Mouse (Mus musculus) intestine, embryonic 16.5 days (tissue): Measurements from ENCODE around the gene Ank2. TPM values are rescaled to one million over a fixed set of nuclear protein-coding genes. Genes with fewer than 3 reads are reported as not detected.

Experiments
- ATAC-seq: fragments of 200-750 bp; cut with Nextera tagmentation; 2 replicates; pipeline ENCODE4 v1.8.0; 2017; ENCODE audit warnings: moderate TSS enrichment, moderate library complexity
- H3K27ac ChIP-seq: fragments of 300-500 bp; sonication (generic); 2 replicates; pipeline ENCODE4 v1.5.1; 2014; ENCODE audit warnings: mild to moderate bottlenecking, low read length
- H3K27me3 ChIP-seq: fragments of 300-500 bp; sonication (generic); replicated peaks from 2 replicates; pipeline ENCODE4 v1.6.1; 2014; ENCODE audit warnings: low read length, control low read depth, mixed read lengths; ENCODE audit not compliant: control insufficient read depth, insufficient read depth
- H3K36me3 ChIP-seq: fragments of 300-500 bp; sonication (generic); 2 replicates; pipeline ENCODE4 v1.6.1; 2014; ENCODE audit warnings: low read length, control low read depth; ENCODE audit not compliant: control insufficient read depth, insufficient read depth
- H3K4me1 ChIP-seq: fragments of 300-500 bp; sonication (generic); 2 replicates; pipeline ENCODE4 v1.6.1; 2014; ENCODE audit warnings: low read length, control low read depth, mixed read lengths; ENCODE audit not compliant: control insufficient read depth, insufficient read depth
- H3K4me2 ChIP-seq: fragments of 300-500 bp; sonication (generic); 2 replicates; pipeline ENCODE4 v1.6.1; 2014; ENCODE audit warnings: low read depth, low read length, control low read depth
- H3K4me3 ChIP-seq: fragments of 300-500 bp; sonication (generic); 2 replicates; pipeline ENCODE4 v1.5.1; 2014; ENCODE audit warnings: mild to moderate bottlenecking, low read length
- H3K9ac ChIP-seq: fragments of 300-500 bp; sonication (generic); 2 replicates; pipeline ENCODE4 v1.6.1; 2014; ENCODE audit warnings: low read depth, low read length
- H3K9me3 ChIP-seq: fragments of 300-500 bp; sonication (generic); 2 replicates; pipeline ENCODE4 v1.6.1; 2016; ENCODE audit warnings: low read length, control low read depth; ENCODE audit not compliant: control insufficient read depth
- WGBS: fragments of 180-500 bp; shearing (Covaris S2); extraction: QIAGEN DNeasy Blood & Tissue Kit; methylation state at CpG from one replicate; pipeline ENCODE4 v1.1.7; 2014; 5-methylcytosine and 5-hydroxymethylcytosine counted together
- polyA plus RNA-seq: library from polyadenylated mRNA; unstranded; fragments of >200 nt; fragmentation: Nextera tagmentation; extraction: Ambion mirVana; gene quantifications from 2 replicates; pipeline ENCODE4 v1.2.1, GENCODE M21; 2015

Ank2 gene
- polyA plus RNA-seq, 1 experiment from 2014 or later, result 15.8 TPM

DNA sequence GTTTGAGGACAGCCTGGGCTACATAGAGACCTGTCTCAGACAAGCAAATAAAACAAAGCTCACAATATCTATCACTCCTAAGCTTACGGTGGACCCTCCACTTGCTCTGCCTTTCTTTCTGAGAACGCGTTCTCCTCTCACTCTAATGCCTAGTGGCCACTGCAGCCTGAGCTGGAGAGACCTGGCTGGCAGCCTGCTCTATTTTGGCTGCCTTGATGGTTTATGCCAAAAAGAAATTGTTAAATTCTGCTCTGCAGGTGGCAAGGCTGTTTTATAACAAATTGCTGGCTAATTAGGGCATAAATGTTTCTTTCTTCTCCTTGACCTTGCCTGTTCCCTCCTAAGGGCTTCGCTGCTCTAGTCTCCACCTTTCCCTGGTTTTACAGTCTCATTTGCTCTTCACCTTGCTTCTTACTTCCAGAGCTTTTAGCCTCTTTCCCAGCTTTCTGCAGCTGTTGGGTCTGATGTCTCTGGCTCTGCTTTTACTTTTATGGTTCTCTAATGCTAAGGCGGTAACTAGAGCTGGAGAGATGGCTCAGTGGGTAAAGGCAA, 293.2 kb downstream of the Ank2 start:
- H3K4me3 ChIP-seq, result no peak overlapping the region
- no peak overlapping the region for H3K4me2 ChIP-seq
- WGBS, result 91% methylated on average over 5 of the region's 5 CpGs

DNA sequence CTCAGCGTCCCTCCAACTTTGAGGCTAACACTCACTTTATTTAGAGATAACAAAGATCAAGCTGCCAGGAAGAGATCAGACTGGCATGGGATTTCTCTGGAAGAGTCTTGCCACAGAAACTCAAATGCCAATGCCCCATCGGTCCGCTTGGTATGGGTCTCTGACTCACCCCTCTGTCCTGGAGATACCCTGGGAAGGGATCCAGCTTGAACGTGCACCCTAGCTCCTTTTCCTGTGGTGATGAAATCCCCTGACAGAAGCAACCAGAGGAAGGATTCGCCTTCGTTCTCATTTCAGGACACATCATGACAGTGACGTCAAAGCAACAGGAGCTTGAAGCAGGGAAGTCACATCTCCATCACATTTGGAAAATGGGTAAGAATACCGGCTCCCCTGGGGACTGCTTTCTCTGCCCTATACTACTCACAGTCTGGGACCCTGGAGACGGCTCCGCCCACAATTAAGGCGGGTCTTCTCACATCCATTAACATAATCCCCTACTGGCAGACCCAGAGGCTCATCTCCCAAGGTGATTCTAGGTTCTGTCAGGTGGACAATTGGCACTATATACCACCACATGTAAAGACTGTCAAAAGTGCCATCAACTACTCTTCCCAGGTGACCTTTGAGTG, 296.6 kb downstream of the Ank2 start:
- no peak overlapping the region for H3K27ac ChIP-seq
- ATAC-seq, result no peak
- no peak overlapping the region for H3K4me2 ChIP-seq
- no peaks in the 10 kb centered on the region for H3K27me3 ChIP-seq
- no peak overlapping the region for H3K4me3 ChIP-seq
- 47% methylated on average over 11 of the region's 11 CpGs for WGBS
- no peaks in the 10 kb centered on the region for H3K4me1 ChIP-seq
- no peaks in the 10 kb centered on the region for H3K9me3 ChIP-seq
- H3K9ac ChIP-seq, result no peak overlapping the region
- H3K36me3 ChIP-seq, result no peaks in the 10 kb centered on the region

More for the DNA sequence above, 293.2 kb downstream of the Ank2 start:
- Histone ChIP-seq H3K9me3 (no peaks in the 10 kb centered on the region), H3K9ac (no peak overlapping the region), H3K27ac (no peak overlapping the region), H3K27me3 (no peaks in the 10 kb centered on the region), H3K4me1 (no peaks in the 10 kb centered on the region), H3K36me3 (no peaks in the 10 kb centered on the region)
- ATAC-seq, result no peak

DNA sequence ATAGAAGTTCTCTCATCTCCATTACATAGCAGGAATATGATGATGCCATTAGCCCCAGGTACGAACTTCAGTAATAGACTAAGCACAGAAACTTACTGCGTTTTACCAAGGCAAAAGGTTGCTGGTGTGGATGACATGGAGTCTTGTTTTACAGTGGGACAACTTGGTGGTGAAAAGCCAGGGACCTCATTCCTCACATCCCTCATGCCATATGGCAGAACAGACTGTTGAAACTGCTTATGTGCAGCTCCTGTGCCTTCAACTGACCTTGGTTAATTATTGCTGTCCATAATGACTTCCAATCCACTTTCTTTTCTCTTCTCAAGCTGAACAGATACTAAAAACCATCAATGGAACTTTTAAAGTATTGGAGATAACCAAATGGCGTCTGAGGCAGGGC, 298.4 kb downstream of the Ank2 start:
- Histone ChIP-seq H3K27ac (no peak overlapping the region), H3K27me3 (no peaks in the 10 kb centered on the region), H3K4me2 (no peak overlapping the region), H3K36me3 (no peaks in the 10 kb centered on the region), H3K4me3 (no peak overlapping the region), H3K9me3 (no peaks in the 10 kb centered on the region), H3K9ac (no peak overlapping the region), H3K4me1 (no peaks in the 10 kb centered on the region)
- 83% methylated on average over 3 of the region's 3 CpGs for WGBS
- ATAC-seq, result no peak

DNA sequence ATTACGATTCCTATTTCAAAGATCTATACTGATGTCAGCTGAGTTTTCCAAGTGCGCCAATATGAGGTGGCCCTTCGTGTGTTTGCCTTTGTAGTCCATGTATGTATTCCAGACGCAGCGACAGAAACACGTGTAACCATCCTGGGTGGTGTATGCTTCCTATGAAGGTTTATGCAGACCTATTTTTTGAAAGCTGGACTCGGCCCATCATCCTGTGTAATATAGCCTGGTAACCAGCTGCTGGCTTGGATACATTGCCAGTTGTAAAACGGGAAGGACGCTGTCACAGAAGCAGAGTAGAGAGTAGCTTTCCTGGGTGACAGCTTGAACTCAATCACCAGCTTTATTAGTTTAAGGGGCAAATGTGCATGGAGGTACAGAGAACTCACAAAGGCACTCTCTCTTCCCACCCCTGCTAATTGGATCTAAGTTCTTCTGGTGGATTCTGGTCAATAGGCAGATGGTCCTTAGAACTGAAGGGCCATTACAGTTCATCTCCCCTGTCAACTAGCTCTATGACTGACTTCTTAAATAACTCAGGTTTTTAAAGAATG, 300.0 kb downstream of the Ank2 start:
- Histone ChIP-seq H3K9ac (no peak overlapping the region), H3K36me3 (no peaks in the 10 kb centered on the region), H3K27ac (no peak overlapping the region), H3K4me1 (no peaks in the 10 kb centered on the region), H3K9me3 (no peaks in the 10 kb centered on the region), H3K27me3 (no peaks in the 10 kb centered on the region), H3K4me2 (no peak overlapping the region), H3K4me3 (no peak overlapping the region)
- 86% methylated on average over 9 of the region's 9 CpGs for WGBS
- ATAC-seq, result no peak

DNA sequence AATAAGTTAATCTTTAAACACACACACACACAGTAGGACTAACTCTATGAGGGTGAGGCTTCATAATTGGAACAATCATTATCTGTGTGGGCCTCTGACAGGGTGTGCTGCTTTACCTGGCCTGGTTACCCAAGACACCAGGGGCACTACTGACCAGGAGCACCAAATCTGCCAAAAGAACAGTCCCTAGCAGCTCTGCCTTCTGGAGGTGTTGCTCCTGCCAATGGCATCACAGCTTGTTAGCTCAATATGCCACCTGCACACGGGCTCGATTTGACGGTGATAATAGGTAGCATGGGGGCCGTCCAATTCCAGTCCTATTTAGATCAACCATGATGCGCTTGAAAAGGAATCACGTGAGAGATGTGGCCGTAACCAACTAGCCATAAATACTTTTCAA, 300.5 kb downstream of the Ank2 start:
- H3K9me3 ChIP-seq, result no peaks in the 10 kb centered on the region
- no peak overlapping the region for H3K27ac ChIP-seq
- no peak for ATAC-seq
- WGBS, result 94% methylated on average over 7 of the region's 7 CpGs
- no peak overlapping the region for H3K4me3 ChIP-seq
- H3K4me1 ChIP-seq, result no peaks in the 10 kb centered on the region
- no peak overlapping the region for H3K9ac ChIP-seq
- H3K27me3 ChIP-seq, result no peaks in the 10 kb centered on the region
- no peaks in the 10 kb centered on the region for H3K36me3 ChIP-seq
- H3K4me2 ChIP-seq, result no peak overlapping the region

DNA sequence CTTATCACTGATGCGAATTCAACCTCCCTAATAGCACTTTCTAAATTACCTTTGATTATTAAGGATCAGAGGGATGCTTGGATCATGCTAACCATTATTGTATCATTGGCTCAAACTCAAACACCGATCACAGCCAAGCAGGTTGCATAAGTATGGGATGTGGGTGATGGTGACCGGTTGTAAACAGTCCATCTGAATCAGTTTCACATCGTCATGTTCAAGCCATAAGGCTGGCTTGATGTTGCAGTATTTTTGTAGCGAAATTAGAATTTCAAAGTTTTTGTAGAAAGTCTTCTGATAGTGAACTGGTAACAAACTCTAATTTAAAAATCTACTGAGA, 310.4 kb downstream of the Ank2 start:
- ATAC-seq, result no peak
- Histone ChIP-seq H3K9ac (no peak overlapping the region), H3K4me1 (no peaks in the 10 kb centered on the region), H3K9me3 (no peaks in the 10 kb centered on the region), H3K27me3 (no peaks in the 10 kb centered on the region), H3K36me3 (no peaks in the 10 kb centered on the region), H3K4me2 (no peak overlapping the region), H3K4me3 (no peak overlapping the region), H3K27ac (no peak overlapping the region)
- WGBS, result 89% methylated on average over 5 of the region's 5 CpGs

DNA sequence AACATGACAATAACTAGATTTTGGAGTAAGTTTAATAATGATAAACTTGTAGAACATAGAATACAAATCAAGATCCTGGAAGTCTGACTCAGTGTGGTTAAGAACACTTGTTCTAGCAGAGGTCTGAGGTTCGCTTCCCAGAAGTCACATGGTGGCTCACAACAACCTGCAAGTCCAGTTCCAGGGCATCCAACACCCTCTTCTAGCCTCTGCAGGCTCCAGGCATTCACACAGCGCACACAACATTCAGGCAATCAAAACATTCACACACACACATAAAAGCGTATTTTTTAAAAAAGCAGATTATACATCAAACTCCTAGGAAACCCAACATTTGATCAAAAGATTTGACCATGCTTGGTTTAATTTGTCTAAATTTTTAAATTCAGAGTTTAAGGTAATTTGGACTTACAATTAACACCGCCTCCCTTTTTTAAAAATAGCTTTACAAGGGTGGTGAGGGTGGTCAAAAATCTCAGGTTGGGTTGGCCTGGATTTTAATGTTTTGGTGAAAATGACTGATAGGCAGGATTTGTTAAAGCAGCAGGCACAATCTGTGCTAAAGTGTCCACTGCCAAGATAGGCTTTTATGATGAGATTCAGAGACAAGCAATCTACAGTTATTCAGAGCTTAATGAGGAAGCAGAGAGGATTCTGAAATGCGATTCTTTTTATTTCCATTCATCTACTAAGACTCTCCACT, 310.9 kb downstream of the Ank2 start:
- Histone ChIP-seq H3K36me3 (no peaks in the 10 kb centered on the region), H3K27ac (no peak overlapping the region), H3K9me3 (no peaks in the 10 kb centered on the region), H3K4me3 (no peak overlapping the region), H3K4me2 (no peak overlapping the region), H3K9ac (no peak overlapping the region), H3K27me3 (no peaks in the 10 kb centered on the region), H3K4me1 (no peaks in the 10 kb centered on the region)
- WGBS, result 88% methylated on average over 5 of the region's 5 CpGs
- no peak for ATAC-seq

DNA sequence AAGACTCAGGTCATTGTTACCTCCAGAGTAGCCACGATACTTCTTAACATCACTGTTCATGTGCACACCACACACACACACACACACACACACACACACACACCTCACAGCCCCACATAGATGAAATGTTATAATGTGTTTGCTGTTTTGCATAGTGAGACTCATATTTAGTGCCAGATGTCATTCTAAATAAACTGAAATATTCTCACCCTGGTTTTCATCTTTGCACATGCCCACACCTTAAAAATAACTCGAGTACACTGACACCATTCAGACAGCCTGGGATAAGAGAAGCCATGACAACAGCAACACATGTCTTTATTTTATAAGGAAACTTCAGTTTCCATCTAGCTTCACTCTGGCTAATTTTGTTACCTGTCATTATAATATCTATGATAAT, 312.1 kb downstream of the Ank2 start:
- Histone ChIP-seq H3K36me3 (no peaks in the 10 kb centered on the region), H3K9ac (no peak overlapping the region), H3K4me1 (no peaks in the 10 kb centered on the region), H3K4me2 (no peak overlapping the region), H3K4me3 (no peak overlapping the region), H3K27ac (no peak overlapping the region), H3K27me3 (no peaks in the 10 kb centered on the region), H3K9me3 (no peaks in the 10 kb centered on the region)
- WGBS, result 82% methylated on average over 2 of the region's 2 CpGs
- ATAC-seq, result no peak

DNA sequence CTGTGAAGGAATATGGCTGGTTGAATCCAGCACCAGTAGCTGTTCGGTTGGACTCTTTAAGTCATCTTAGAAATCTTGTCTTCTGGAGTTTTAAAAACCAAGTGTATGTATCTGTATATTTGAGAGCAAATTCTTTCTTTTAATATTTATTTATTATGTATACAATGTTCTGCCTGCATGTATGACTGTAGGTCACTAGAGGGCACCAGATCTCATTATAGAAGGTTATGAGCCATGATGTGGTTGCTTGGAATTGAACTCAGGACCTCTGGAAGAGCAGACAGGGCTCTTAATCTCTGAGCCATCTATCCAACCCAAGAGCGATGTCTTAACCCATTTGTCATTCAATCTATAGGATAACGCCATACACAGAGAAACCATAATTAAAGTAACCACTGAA, 312.9 kb downstream of the Ank2 start:
- no peaks in the 10 kb centered on the region for H3K9me3 ChIP-seq
- no peak overlapping the region for H3K4me2 ChIP-seq
- WGBS, result 88% methylated on average over 3 of the region's 3 CpGs
- no peak for ATAC-seq
- no peak overlapping the region for H3K4me3 ChIP-seq
- H3K27ac ChIP-seq, result no peak overlapping the region
- H3K36me3 ChIP-seq, result no peaks in the 10 kb centered on the region
- H3K9ac ChIP-seq, result no peak overlapping the region
- no peaks in the 10 kb centered on the region for H3K4me1 ChIP-seq
- no peaks in the 10 kb centered on the region for H3K27me3 ChIP-seq
